Mouse (Mus musculus): ENCODE results near the gene Actc1.

DNA sequence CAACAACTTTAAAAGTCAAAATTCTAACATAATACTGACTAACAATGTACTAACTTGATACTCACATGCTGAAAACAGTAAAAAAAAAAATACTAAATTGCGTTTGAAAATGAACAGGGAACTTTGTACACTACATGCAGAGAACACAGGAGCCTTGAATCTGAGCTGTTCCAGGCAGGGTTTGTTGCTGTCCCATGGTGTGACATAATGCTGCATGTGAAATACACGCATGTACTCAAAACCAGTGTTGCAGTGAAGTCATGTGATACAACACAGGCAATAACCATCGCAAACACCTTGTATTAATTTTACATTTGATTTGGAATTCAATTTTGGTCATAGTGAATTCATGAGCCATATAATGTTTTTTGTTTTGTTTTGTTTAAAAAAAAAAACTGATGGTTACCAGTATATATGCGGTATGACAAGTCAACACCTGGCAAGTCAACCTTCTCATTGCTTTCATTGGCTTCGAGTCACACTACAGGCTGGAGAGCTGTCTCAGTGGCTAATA lies 7.1 kb downstream of the Actc1 start:
- TF ChIP-seq GATA1 (IDR thresholded peaks at IDR 0.05; ENCODE audit: borderline replicate concordance, low read length) (no peak), FLI1 (IDR thresholded peaks at IDR 0.05; ENCODE audit: low read length) (no peak)

Data from megakaryocyte, embryonic 14.5 days (primary cell).